Mouse (Mus musculus): ENCODE data around the gene Dock10. TPM values are rescaled to one million over a fixed set of nuclear protein-coding genes. Genes with fewer than 3 reads are reported as not detected.

Gene Dock10
- total RNA-seq (2021) = 100 to 1,000 TPM in 1 of 2 experiments, 10 to 100 TPM in 1; 98.7 to 103 TPM
- long read RNA-seq, experiment 1, partial matches to known transcripts = 10 of 24 reads
- long read RNA-seq, experiment 1, other reads (novel, unspliced or antisense) = 14 of 24 reads
- long read RNA-seq, experiment 2, partial matches to known transcripts = 4 of 28 reads
- long read RNA-seq, experiment 2, other reads (novel, unspliced or antisense) = 23 of 28 reads

GRCm38 (mm10) chr1:80757977-80758797 lies at the start of gene Dock10:
Gene Dock10 (minus strand): TSS chr1:80758527.
- DNase-seq (ENCODE audit: low spot score in 2 of 2) = peak; percentile 48 to 67
- H3K4me3 ChIP-seq = peak within 1 kb of the TSS; percentile 77
- no peak; the same call in 1 of the 2 replicates for TF ChIP-seq CTCF (conservative IDR thresholded peaks at IDR 0.05)
- peak within 1 kb of the TSS; percentile 95 for H3K27ac ChIP-seq

DNA sequence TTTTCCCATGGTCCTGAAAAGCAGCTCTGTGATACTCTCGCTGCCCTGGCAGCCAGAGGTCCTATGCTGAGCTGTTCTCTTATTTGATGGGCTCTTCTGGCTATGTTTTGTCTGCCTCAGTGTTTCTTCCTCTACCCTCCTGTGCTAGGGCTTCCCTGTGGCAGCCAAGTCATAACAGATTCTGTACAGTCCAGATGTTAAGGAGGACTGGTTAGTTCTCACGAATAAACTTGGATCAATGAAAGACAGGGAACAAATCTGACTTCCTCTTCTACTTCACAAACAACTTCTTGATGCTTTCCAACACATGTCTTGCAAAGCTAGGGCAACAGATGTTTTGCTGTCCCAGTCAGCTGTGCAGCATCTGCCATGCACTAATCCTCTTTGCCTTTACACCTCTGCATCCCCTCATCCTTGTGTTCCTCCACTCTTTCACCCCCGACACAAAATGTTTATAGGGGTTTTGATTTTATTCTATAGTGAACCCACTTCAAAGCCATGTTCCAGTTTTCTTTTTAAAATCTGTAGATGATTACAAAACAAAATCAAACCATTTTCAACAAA lies 48.6 kb upstream of the Dock10 start:
- TF ChIP-seq CTCF (conservative IDR thresholded peaks at IDR 0.05) = no peak
- Histone ChIP-seq H3K4me3 (no peak overlapping the region), H3K27ac (peak overlapping the region; percentile 6; the same call in 1 of the 2 replicates)
- no peak for DNase-seq (ENCODE audit: low spot score in 2 of 2)

GRCm38 (mm10) chr1:80802023-80802422 lies 43.7 kb upstream of the Dock10 start:
- no peak overlapping the region for H3K4me3 ChIP-seq
- no peak for TF ChIP-seq CTCF (conservative IDR thresholded peaks at IDR 0.05)
- peak overlapping the region; percentile 78 for H3K27ac ChIP-seq
- DNase-seq (ENCODE audit: low spot score in 2 of 2) = no peak

DNA sequence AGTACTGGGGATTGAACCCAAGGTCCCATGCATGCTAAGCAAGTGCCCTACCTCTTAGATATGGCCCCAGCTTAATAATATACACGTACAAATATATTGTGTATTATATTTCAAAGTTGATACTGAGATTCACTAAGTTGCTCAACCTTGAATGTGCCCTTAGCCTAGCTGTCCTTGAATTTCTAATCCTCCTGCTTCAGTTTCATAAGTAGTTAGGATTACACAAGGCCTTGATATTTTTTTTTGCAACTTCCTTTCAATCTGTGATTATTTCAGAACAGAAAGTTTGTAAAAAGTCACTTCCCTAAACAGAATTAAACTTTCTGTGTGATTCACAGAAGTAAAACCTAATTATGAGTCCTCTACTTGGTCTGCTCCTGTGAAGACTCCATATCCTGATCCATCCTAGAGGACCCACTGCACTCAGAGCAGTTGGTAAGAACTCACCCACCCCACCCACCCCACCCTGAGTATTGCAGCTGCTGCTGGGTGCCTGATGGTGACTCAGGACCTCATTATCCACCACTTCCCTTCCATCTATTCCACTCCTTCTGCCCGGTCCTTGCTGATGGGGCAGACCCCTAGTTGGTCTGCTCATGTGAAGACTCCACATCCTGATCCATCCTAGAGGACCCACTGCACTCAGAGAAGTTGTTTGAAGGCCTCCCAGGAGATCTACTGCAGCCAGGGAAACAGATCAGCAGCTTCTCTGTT lies 26.9 kb upstream of the Dock10 start:
- TF ChIP-seq CTCF (conservative IDR thresholded peaks at IDR 0.05) = no peak

GRCm38 (mm10) chr1:80784155-80784554 lies 25.8 kb upstream of the Dock10 start:
- TF ChIP-seq CTCF (conservative IDR thresholded peaks at IDR 0.05) = no peak
- no peak overlapping the region for H3K27ac ChIP-seq
- DNase-seq (ENCODE audit: low spot score in 2 of 2) = no peak
- H3K4me3 ChIP-seq = no peak overlapping the region

More for the DNA sequence above, 26.9 kb upstream of the Dock10 start:
- Histone ChIP-seq H3K4me3 (no peak overlapping the region), H3K27ac (no peak overlapping the region)
- no peak for DNase-seq (ENCODE audit: low spot score in 2 of 2)

DNA sequence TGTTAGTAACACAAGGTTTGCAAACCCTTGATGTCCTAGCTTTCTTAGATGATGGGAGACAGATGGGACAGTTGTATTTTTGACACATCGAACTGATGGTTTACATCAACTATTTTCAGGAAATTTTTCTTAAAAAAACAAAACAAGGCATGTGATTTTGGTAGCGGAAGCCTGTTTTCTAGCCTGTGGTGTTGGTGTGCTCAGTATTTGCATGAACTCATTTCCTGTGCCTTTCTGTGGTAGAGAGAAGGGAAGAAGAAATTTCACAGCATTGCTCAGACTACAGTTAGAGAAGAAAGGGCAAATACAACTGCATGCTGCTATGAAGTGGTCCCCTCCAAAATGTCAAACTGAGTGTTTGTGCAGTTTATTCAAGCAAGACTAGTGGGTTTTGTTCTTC lies 7.2 kb upstream of the Dock10 start:
- no peak for DNase-seq (ENCODE audit: low spot score in 2 of 2)
- TF ChIP-seq CTCF (conservative IDR thresholded peaks at IDR 0.05) = no peak
- no peak overlapping the region for H3K4me3 ChIP-seq

GRCm38 (mm10) chr1:80763042-80763950 lies 5.0 kb upstream of the Dock10 start:
- no peak overlapping the region for H3K4me3 ChIP-seq
- peak; percentile 58 to 59 for DNase-seq (ENCODE audit: low spot score in 2 of 2)
- no peak for TF ChIP-seq CTCF (conservative IDR thresholded peaks at IDR 0.05)
- peak overlapping the region; percentile 80 for H3K27ac ChIP-seq

More for the DNA sequence above, 7.2 kb upstream of the Dock10 start:
- no peak overlapping the region for H3K27ac ChIP-seq

- DNase-seq (ENCODE audit: low spot score in 2 of 2) = no peak
- Histone ChIP-seq H3K4me3 (peak overlapping the region; percentile 77), H3K27ac (peak overlapping the region; percentile 95)
- TF ChIP-seq CTCF (conservative IDR thresholded peaks at IDR 0.05) = 0 out of 2 replicates have a peak, but pooled peaks have one; percentile 10
Observed at GRCm38 (mm10) chr1:80758798-80759184, 464 bp upstream of the Dock10 start.

DNA sequence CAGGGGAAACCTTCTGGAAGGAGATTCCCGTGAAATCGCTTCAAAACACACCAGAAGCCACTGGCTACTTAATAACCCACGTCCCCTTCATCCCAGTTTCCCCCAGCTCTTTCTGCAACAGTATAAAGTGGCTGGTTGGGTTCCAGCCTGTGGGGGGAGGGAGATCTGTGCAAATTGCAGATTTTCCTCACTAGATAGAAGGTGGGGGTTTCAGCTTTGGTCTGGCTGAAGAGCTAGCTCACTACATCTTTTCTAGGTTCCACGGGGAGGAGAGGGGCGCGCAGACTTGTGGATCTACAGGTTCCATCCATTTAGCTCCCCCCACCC lies 714 bp downstream of the Dock10 start:
- TF ChIP-seq CTCF (conservative IDR thresholded peaks at IDR 0.05) = no peak
- peak overlapping the region; percentile 95 for H3K27ac ChIP-seq
- DNase-seq (ENCODE audit: low spot score in 2 of 2) = no peak

GRCm38 (mm10) chr1:80756824-80757649 lies 1.3 kb downstream of the Dock10 start:
- H3K27ac ChIP-seq = peak overlapping the region; percentile 95
- peak overlapping the region; percentile 77 for H3K4me3 ChIP-seq
- TF ChIP-seq CTCF (conservative IDR thresholded peaks at IDR 0.05) = peak; percentile 62
- DNase-seq (ENCODE audit: low spot score in 2 of 2) = peak; percentile 30 to 32

More for the DNA sequence above, 714 bp downstream of the Dock10 start:
- H3K4me3 ChIP-seq = peak overlapping the region; percentile 77

- Histone ChIP-seq H3K4me3 (peak overlapping the region; percentile 32; the same call in 1 of the 2 replicates), H3K27ac (peak overlapping the region; percentile 39; the same call in 1 of the 2 replicates)
- no peak for TF ChIP-seq CTCF (conservative IDR thresholded peaks at IDR 0.05)
- DNase-seq (ENCODE audit: low spot score in 2 of 2) = no peak
Observed at GRCm38 (mm10) chr1:80756060-80756439, 2.3 kb downstream of the Dock10 start.
